Mouse (Mus musculus): ENCODE results near the gene Ankrd40.

The Ankrd40 gene

GRCm38 (mm10) chr11:94323271-94323925, 4.4 kb upstream of the Ankrd40 start:
- no peak for DNase-seq (ENCODE audit: low spot score)

- no peak for DNase-seq (ENCODE audit: low spot score)
Measured at GRCm38 (mm10) chr11:94324618-94325017, 3.2 kb upstream of the Ankrd40 start.

GRCm38 (mm10) chr11:94326961-94327411, 815 bp upstream of the Ankrd40 start:
- no peak for DNase-seq (ENCODE audit: low spot score)

GRCm38 (mm10) chr11:94328644-94329025, 834 bp downstream of the Ankrd40 start:
- no peak for DNase-seq (ENCODE audit: low spot score)

- DNase-seq (ENCODE audit: low spot score) = no peak
Measured at GRCm38 (mm10) chr11:94329270-94329891, 1.6 kb downstream of the Ankrd40 start.

- DNase-seq (ENCODE audit: low spot score) = no peak
Measured at GRCm38 (mm10) chr11:94330211-94330610, 2.4 kb downstream of the Ankrd40 start.

DNA sequence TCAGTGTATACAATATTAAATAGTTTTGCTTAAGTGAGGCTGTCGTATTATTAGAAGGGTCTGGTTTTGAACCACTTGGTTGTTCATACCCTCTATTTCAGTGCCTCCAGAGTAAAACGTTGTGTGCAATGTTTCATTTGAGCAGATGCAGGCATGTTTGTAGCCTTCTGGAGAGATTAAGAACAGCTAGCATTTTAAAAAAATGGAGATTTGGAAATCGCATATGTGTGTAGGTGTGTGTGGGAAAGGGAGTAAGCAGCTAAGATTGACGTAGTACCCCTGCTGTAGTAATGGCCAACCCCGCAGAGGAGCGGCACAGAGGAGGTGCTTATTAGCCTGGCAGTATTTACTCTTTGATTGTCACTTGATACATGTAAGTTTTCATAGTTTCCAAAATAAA, 4.9 kb downstream of the Ankrd40 start:
- DNase-seq (ENCODE audit: low spot score) = no peak

GRCm38 (mm10) chr11:94334386-94334968, 6.7 kb downstream of the Ankrd40 start:
- no peak for DNase-seq (ENCODE audit: low spot score)

DNA sequence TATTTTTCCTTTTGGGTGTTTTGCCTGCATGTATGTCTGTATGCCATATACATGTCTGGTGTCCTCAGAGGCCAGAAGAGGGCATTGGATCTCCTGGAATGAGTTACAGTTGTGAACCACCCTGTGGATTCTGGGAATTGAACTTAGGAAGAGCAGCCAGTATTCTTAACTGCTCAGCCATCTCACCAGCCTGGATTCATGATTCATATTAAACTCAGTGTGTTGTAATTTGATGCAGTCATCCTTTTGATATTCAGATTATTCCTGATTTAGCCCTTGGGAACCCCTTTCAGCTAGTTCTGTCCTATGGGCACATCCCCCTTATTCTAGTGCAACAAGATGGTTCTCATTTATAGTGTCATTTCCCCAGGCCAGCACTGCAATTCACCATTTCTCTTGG, 8.8 kb downstream of the Ankrd40 start:
- DNase-seq (ENCODE audit: low spot score) = no peak

- no peak for DNase-seq (ENCODE audit: low spot score)
Measured at GRCm38 (mm10) chr11:94338347-94338746, 10.5 kb downstream of the Ankrd40 start.

GRCm38 (mm10) chr11:94339732-94340585, 12.2 kb downstream of the Ankrd40 start:
- no peak for DNase-seq (ENCODE audit: low spot score)

- DNase-seq (ENCODE audit: low spot score) = no peak
Measured at GRCm38 (mm10) chr11:94340948-94341933, 13.4 kb downstream of the Ankrd40 start.

GRCm38 (mm10) chr11:94342114-94342905, 14.5 kb downstream of the Ankrd40 start:
- no peak for DNase-seq (ENCODE audit: low spot score)

DNA sequence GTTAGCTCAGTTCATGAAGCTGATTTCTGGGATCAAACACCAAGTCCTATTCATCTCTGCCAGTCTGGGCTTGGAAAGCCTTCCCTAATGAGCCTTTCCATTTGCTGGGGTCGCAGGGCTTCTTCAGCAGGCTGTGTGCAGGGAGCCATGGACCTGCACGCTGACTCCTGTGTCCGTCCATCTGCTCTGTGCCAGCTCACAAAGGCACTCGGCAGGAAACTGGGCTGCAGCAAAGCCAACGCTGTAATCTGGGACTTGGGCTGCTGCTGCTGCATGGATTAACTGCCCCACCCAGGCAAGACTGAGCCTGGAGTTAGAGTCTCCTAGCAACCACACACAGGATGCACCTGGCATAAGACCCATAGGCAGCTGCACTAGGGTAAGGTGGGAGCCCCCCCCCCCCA, 16.2 kb downstream of the Ankrd40 start:
- DNase-seq (ENCODE audit: low spot score) = no peak

DNA sequence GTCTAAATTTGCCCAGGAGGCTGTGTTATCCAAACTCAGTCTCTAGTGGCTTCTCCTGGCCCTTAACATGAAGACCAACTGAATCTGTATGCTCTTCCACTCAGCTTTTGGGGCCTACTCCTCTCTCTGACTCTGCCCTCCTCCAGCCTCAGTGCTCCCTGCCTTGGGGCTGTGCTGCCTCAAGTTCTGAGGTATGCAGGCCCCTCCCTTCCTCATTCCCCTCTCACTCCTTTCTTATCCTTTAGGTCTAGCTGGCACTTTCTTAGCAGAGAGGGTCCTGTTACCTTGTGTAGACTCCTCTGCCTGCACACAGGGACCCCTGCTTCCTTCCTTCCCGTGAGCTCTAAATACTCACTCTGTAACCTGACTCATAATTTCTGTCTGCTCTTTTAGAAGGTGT, 16.7 kb downstream of the Ankrd40 start:
- DNase-seq (ENCODE audit: low spot score) = no peak

GRCm38 (mm10) chr11:94345926-94346325, 18.1 kb downstream of the Ankrd40 start:
- DNase-seq (ENCODE audit: low spot score) = no peak

- DNase-seq (ENCODE audit: low spot score) = no peak
Measured at GRCm38 (mm10) chr11:94346611-94347010, 18.8 kb downstream of the Ankrd40 start.

- DNase-seq (ENCODE audit: low spot score) = no peak
Measured at GRCm38 (mm10) chr11:94347063-94347575, 19.3 kb downstream of the Ankrd40 start.

DNA sequence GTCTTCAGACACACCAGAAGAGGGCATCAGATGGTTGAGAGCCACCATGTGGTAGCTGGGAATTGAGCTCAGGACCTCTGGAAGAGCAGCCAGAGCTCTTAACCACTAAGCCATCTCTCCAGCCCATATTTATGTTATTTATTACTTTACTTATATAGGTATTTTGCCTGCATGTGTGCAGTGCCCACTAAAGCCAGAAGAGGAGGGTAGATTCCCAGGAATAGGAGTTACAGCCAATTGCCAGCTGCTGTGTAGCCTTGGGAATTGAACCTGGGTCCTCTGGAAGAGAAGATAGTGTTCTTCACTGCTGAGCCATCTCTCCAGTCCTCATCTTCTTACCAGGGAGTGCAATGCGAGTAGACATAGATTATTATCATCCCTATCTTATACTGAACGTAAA, 22.0 kb downstream of the Ankrd40 start:
- DNase-seq (ENCODE audit: low spot score) = no peak

DNA sequence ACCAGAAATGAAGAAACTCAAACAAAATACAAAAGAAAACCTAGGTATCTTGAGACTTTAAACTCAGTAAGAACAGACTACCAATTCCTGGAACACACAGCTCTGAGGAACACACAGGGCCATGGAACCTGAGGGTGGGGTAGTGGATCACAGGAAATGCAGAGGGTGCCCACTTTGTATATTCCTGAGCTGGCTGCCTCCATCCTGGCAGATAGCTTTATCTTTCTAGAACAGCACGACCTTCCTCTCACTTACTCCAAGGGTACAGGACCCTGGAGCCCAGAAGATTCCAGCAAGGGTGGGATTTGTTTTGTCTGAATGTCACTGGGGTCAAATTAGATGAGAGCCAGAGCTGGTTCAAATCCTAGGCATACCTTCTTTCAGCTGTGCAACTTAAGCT, 22.5 kb downstream of the Ankrd40 start:
- no peak for DNase-seq (ENCODE audit: low spot score)

Data from urinary bladder, postnatal 10 days (tissue).